Mouse (Mus musculus) c-Kit-positive CD71-positive TER-119-negative erythroid progenitor cells, embryonic 14.5 days (primary cell): ENCODE measurements at regions not wholly inside any gene's neighbourhood (a gene's known extent, or its start where the extent isn't known, plus 50 kb on each side); places are given as distances from the start of the nearest gene placed in this dataset.
"Not testable (repeated sequence)": the region's sequence is repeated elsewhere in the genome, so short reads cannot be mapped to it uniquely, and the experiment has no call there.

Experiments used
- DNase-seq: peaks from one replicate; pipeline ENCODE4 v3.0.0-alpha.2; 2013; ENCODE audit warnings: low read depth

- DNase-seq: no peak
These were observed 52.0 kb upstream of the Ak4 start for GRCm38 (mm10) chr4:101366905-101367679.

GRCm38 (mm10) chr4:101365299-101365698 is 53.8 kb upstream of the Ak4 start:
- DNase-seq: no peak

DNA sequence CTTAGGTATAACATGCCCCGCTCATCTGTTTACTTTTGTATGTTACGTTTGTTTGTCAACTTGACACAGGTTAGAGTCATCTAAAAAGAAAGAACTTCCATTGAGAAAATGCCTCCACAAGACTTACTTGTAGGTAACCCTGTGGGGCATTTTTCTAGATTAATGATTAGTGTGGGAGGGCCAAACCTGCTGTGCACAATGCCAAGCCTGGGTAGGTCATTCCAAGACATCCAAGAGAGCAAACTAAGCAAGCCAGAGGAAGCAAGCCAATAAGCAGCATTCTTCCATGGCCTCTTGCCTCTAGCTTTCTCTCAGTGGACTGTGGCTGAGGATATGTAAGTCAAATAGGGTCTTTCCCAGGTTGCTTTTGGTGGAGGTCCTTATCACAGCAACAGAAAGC is 54.4 kb upstream of the Ak4 start:
- no peak for DNase-seq

DNA sequence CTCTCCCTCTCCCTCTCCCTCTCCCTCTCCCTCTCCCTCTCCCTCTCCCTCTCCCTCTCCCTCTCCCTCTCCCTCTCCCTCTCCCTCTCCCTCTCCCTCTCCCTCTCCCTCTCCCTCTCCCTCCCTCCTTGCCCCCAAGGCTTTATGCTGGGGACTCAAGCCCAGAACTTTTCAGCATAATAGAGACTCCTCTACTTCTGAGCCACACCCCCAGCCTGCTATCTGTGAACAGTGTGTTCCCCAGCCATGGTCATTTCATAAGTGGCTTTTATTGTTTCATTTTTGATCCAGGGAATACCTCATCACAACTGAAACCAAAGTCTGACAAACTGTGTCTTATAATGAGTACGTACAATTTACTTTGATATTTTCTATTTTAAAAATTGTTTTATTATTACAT is 55.8 kb upstream of the Ak4 start:
- not testable (repeated sequence) for DNase-seq

DNA sequence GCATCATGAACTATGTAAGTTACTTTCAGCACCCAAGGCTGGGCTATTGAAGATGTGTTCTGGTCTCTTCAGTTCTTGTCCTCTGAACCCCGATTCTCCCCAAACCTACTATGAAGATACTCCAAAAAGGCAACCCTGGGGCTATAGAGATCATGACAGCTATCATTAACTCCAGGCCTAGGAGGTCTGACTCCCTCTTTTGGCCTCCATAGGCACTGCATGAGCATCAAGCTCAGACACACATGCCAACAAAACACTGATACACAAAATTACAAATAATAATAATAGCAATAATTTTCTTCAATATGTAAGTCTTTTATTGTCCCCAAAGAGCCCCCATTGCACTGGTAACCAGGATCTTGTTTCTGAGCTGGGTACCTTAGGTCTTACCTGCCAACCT is 57.3 kb upstream of the Ak4 start:
- no peak for DNase-seq

GRCm38 (mm10) chr4:101360296-101360695 is 58.8 kb upstream of the Ak4 start:
- DNase-seq: no peak

DNA sequence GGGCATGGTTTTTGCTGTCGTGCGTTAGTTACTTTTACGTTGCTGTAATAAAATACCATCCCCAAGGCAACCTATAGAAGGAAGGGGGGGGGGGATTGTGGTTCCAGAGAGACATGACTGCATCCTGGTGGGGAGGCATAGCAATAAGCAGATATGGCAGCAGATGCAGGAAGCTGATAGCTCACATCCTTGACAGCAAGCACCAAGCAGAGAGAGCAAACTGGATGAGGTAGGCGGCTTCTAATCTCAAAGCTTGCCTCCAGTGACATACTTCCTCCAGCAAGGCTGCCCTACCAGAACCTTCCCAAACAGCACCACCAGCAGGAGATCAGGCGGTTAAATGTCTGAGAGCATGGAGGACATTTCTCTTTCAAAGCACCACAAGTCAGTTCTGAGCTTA is 60.0 kb upstream of the Ak4 start:
- DNase-seq: no peak

DNA sequence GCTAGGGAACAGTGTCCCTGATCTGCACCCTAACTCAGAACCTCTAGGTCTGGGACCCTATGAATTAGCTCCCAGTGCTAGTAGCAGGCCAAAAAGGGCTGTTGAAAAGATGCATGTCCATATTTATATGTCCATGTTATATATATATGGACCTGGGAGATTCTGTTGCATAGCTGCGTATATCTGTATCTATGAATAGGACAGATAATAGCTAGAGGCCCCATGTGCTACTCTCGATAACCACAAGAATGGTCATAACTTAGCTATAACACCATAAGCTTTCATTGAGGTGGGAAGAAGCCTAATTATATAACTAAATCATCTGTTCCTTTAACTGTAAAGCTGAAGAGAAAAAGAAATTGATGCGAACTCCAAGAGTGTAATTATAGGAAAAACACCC is 60.6 kb upstream of the Ak4 start:
- no peak for DNase-seq

DNA sequence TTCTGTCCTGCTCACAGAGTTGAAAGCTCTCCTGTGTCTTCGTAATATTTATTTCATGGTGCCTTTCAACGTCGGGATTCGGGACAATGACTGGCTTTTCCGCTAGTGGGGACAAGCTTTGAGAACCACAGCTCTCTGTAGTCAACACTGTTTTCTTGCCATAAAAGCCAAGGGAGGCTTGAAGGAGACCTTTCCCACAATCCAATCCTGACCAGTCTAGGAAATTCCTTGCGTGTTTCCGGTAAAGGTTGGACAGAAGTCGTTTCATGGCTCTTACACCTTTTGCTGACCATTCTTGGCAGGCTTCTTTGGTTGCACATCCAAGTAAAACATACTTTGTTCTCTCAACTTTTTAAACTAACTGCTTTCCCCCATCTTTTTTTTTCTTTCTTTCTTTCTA is 61.2 kb upstream of the Ak4 start:
- DNase-seq: no peak

GRCm38 (mm10) chr4:101356954-101357891 is 61.9 kb upstream of the Ak4 start:
- no peak for DNase-seq

GRCm38 (mm10) chr4:101356093-101356953 is 62.8 kb upstream of the Ak4 start:
- DNase-seq: no peak

GRCm38 (mm10) chr4:101355431-101356092 is 63.5 kb upstream of the Ak4 start:
- no peak for DNase-seq

DNA sequence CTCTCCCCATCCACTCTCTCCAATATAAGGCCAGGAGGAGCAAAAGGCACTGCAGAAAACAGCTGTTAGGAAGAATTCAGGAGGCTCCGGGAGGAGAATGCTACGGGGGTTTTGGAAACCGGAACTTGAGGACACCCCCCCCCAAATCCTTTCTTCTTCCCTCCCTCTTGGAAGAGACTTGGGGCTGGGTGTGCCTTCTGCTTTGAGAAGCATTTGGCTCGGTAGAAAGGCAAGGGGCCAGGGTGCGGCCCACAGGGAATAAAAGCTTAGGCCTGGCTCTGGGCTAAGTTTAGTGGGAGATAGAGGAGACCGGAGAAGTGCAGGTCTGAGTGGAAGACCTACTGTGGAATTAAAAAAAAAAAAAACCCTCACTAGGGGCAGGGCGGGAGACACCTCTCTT is 64.1 kb upstream of the Ak4 start:
- DNase-seq: no peak

- no peak for DNase-seq
These were observed 64.8 kb upstream of the Ak4 start for GRCm38 (mm10) chr4:101354086-101354855.

DNA sequence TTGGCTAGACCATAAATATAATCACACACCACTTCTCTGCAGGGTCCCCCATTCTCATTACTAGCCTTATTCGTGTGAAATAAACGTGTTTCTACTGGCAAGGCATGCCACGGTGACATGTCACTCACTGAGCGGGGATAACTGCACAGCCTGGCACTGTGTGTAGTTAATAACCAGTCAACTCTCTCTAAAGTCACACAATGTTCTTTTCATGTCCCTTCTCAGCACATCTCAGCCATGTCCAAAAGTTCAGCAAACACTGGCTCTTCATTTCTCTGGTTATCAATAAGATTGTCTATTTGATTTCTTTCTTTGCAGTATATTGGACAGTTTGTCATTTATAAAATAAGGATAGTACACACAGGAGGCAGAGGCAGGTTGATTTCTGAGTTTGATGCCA is 66.9 kb upstream of the Ak4 start:
- no peak for DNase-seq

- DNase-seq: no peak
These were observed 67.4 kb upstream of the Ak4 start for GRCm38 (mm10) chr4:101351716-101352115.

DNA sequence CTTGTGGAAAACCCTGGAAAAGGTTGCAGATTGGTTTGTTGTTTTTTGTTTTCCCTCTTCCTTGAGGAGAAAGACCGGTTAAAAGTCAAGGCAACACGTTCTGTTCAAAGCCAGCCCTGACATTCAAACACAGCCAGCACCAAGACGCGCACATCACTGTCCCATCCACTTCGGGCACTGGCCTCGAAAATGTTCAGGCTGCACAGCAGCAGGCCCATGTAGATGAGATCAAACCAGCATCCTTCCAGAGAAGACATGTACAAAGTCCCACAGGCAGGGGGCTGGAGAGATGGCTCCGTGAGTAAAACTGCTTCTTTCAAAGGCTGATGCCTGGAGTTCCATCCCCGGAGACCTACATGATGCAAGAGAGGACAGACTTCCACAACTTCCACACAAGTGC is 68.4 kb upstream of the Ak4 start:
- DNase-seq: no peak

- no peak for DNase-seq
These were observed 68.9 kb upstream of the Ak4 start for GRCm38 (mm10) chr4:101350222-101350621.

- peak; percentile 67 for DNase-seq
These were observed 69.7 kb upstream of the Ak4 start for GRCm38 (mm10) chr4:101349413-101349812.

DNA sequence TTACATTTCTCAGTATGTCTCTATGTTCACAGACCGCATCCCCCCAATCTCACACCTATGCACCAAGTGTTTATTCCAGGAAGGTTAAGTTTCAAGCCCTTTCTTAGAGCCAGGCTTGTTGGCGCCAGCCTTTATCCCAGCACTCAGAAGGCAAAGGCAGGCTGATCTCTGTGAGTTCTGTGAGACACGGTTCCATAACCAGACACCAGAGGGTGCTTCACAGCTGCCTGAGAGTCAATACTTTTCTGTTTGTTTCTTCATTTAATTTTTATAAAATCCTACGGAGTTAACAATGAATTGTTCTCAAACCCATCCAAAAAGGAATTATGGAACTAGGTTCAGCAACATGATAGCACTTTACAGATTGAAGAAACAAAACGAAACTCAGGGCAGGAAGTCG is 71.8 kb upstream of the Ak4 start:
- DNase-seq: no peak
